Mouse (Mus musculus) lung, postnatal 0 days (tissue): Measurements from ENCODE around the gene Celf5. TPM values are rescaled to one million over a fixed set of nuclear protein-coding genes. Genes with fewer than 3 reads are reported as not detected.

ENCODE experiments used
- ATAC-seq: fragments of 200-750 bp; cut with Nextera tagmentation; 2 replicates; pipeline ENCODE4 v1.8.0; 2017; ENCODE audit warnings: moderate library complexity
- DNase-seq: peaks from one replicate; pipeline ENCODE4 v3.0.0-alpha.2; 2016; ENCODE audit warnings: low spot score
- H3K27ac ChIP-seq: fragments of 300-500 bp; sonication (generic); 2 replicates; pipeline ENCODE4 v1.5.1; 2014; ENCODE audit warnings: antibody characterized with exemption, mild to moderate bottlenecking, low read length, mixed read lengths
- H3K27me3 ChIP-seq: fragments of 300-500 bp; sonication (generic); replicated peaks from 2 replicates; pipeline ENCODE4 v1.6.1; 2014; ENCODE audit warnings: low read length, mixed read lengths; ENCODE audit not compliant: insufficient read depth
- H3K36me3 ChIP-seq: fragments of 300-500 bp; sonication (generic); 2 replicates; pipeline ENCODE4 v1.6.1; 2014; ENCODE audit warnings: low read length, mixed read lengths; ENCODE audit not compliant: insufficient read depth
- H3K4me1 ChIP-seq: fragments of 300-500 bp; sonication (generic); 2 replicates; pipeline ENCODE4 v1.6.1; 2014; ENCODE audit warnings: antibody characterized with exemption, low read depth, low read length, mixed read lengths; ENCODE audit not compliant: insufficient read depth
- H3K4me2 ChIP-seq: fragments of 300-500 bp; sonication (generic); replicated peaks from 2 replicates; pipeline ENCODE4 v1.6.1; 2014; ENCODE audit warnings: low read depth, mild to moderate bottlenecking, low read length, moderate library complexity, mixed read lengths
- H3K4me3 ChIP-seq: fragments of 300-500 bp; sonication (generic); 2 replicates; pipeline ENCODE4 v1.5.1; 2014; ENCODE audit warnings: low read depth, low read length
- H3K9ac ChIP-seq: fragments of 300-500 bp; sonication (generic); replicated peaks from 2 replicates; pipeline ENCODE4 v1.6.1; 2014; ENCODE audit warnings: low read depth, mild to moderate bottlenecking
- H3K9me3 ChIP-seq: fragments of 300-500 bp; sonication (generic); 2 replicates; pipeline ENCODE4 v1.6.1; 2016; ENCODE audit warnings: low read length, mixed read lengths
- CTCF ChIP-seq: IDR thresholded peaks from 2 replicates; pipeline ENCODE4 v1.5.1; 2016; ENCODE audit warnings: antibody characterized with exemption, mild to moderate bottlenecking
- EP300 ChIP-seq: IDR thresholded peaks from 2 replicates; pipeline ENCODE4 v1.6.1; 2016; ENCODE audit warnings: antibody characterized with exemption, mild to moderate bottlenecking, control low read depth
- WGBS: fragments of 180-500 bp; shearing (Covaris S2); extraction: QIAGEN DNeasy Blood & Tissue Kit; methylation state at CpG from one replicate; pipeline ENCODE4 v1.1.7; 2014; 5-methylcytosine and 5-hydroxymethylcytosine counted together
- polyA plus RNA-seq: library from polyadenylated mRNA; unstranded; fragments of >200 nt; fragmentation: Nextera tagmentation; extraction: Ambion mirVana; gene quantifications from 2 replicates; pipeline ENCODE4 v1.2.1, GENCODE M21; 2015

The Celf5 gene
- polyA plus RNA-seq, 1 experiment from 2014 or later = 0.08 TPM

- Histone ChIP-seq H3K27ac (no peak overlapping the region), H3K27me3 (no peaks in the 10 kb centered on the region; the same call in 1 of the 2 replicates), H3K36me3 (no peaks in the 10 kb centered on the region), H3K9ac (no peak overlapping the region), H3K4me3 (no peak overlapping the region), H3K9me3 (no peaks in the 10 kb centered on the region), H3K4me1 (0 out of 2 replicates have a peak, but pooled peaks cover 1% of the 10 kb centered on the region), H3K4me2 (no peak overlapping the region)
- DNase-seq = no peak
- ATAC-seq = no peak
- no peak for TF ChIP-seq CTCF
- WGBS = 61% methylated on average over 13 of the region's 13 CpGs
Measured at GRCm38 (mm10) chr10:81507691-81508489, 25.4 kb upstream of the Celf5 start.

- Histone ChIP-seq H3K4me2 (no peak overlapping the region), H3K4me1 (0 out of 2 replicates have a peak, but pooled peaks cover 3% of the 10 kb centered on the region), H3K27ac (no peak overlapping the region), H3K9me3 (no peaks in the 10 kb centered on the region), H3K4me3 (no peak overlapping the region), H3K27me3 (no peaks in the 10 kb centered on the region; the same call in 1 of the 2 replicates), H3K9ac (no peak overlapping the region), H3K36me3 (no peaks in the 10 kb centered on the region)
- TF ChIP-seq EP300 (no peak), CTCF (no peak)
- WGBS = 28% methylated on average over 6 of the region's 6 CpGs
- DNase-seq (no peak), ATAC-seq (no peak)
Measured at GRCm38 (mm10) chr10:81507095-81507494, 24.6 kb upstream of the Celf5 start.

GRCm38 (mm10) chr10:81505016-81505664, 22.6 kb upstream of the Celf5 start:
- Histone ChIP-seq H3K4me2 (no peak overlapping the region), H3K9ac (no peak overlapping the region), H3K27ac (no peak overlapping the region), H3K36me3 (no peaks in the 10 kb centered on the region), H3K9me3 (no peaks in the 10 kb centered on the region), H3K4me3 (no peak overlapping the region), H3K27me3 (no peaks in the 10 kb centered on the region; the same call in 1 of the 2 replicates), H3K4me1 (0 out of 2 replicates have a peak, but pooled peaks cover 3% of the 10 kb centered on the region)
- 60% methylated on average over 15 of the region's 15 CpGs for WGBS
- TF ChIP-seq CTCF (no peak), EP300 (no peak)
- ATAC-seq (no peak), DNase-seq (no peak)

- WGBS = 11% methylated on average over 33 of the region's 36 CpGs
- H3K9ac ChIP-seq = no peak overlapping the region
- peak; percentile 62 for ATAC-seq
Measured at GRCm38 (mm10) chr10:81502658-81503057, 20.1 kb upstream of the Celf5 start.

GRCm38 (mm10) chr10:81501863-81502262, 19.4 kb upstream of the Celf5 start:
- Histone ChIP-seq H3K4me1 (peaks cover 7% of the 10 kb centered on the region; the same call in 1 of the 2 replicates), H3K4me2 (no peak overlapping the region), H3K27me3 (no peaks in the 10 kb centered on the region; the same call in 1 of the 2 replicates), H3K36me3 (no peaks in the 10 kb centered on the region), H3K4me3 (no peak overlapping the region), H3K27ac (no peak overlapping the region), H3K9ac (no peak overlapping the region), H3K9me3 (no peaks in the 10 kb centered on the region)
- TF ChIP-seq CTCF (no peak), EP300 (no peak)
- ATAC-seq (no peak), DNase-seq (no peak)
- WGBS = 82% methylated on average over 5 of the region's 5 CpGs

More at GRCm38 (mm10) chr10:81502658-81503057, 20.1 kb upstream of the Celf5 start:
- Histone ChIP-seq H3K4me1 (0 out of 2 replicates have a peak, but pooled peaks cover 3% of the 10 kb centered on the region), H3K27me3 (no peaks in the 10 kb centered on the region; the same call in 1 of the 2 replicates), H3K9me3 (no peaks in the 10 kb centered on the region), H3K4me2 (peak overlapping the region; percentile 60), H3K27ac (no peak overlapping the region), H3K4me3 (peak overlapping the region; percentile 14; the same call in 1 of the 2 replicates), H3K36me3 (no peaks in the 10 kb centered on the region)
- TF ChIP-seq CTCF (peak; percentile 100), EP300 (no peak)
- peak; percentile 74 for DNase-seq

GRCm38 (mm10) chr10:81500032-81500431, 17.5 kb upstream of the Celf5 start, which contains the start of gene S1pr4:
Gene S1pr4 (minus strand): TSS chr10:81500132.
- 86% methylated on average over 2 of the region's 3 CpGs for WGBS
- no peaks in the 10 kb centered on the region for H3K9me3 ChIP-seq
- peak within 1 kb of the TSS; percentile 86 for H3K4me2 ChIP-seq
- H3K4me3 ChIP-seq = peak within 1 kb of the TSS; percentile 16
- peaks cover 13% of the 10 kb centered on the region; the same call in 1 of the 2 replicates for H3K4me1 ChIP-seq
- DNase-seq (no peak), ATAC-seq (no peak)
- H3K36me3 ChIP-seq = no peaks in the 10 kb centered on the region
- no peaks in the 10 kb centered on the region; the same call in 1 of the 2 replicates for H3K27me3 ChIP-seq
- peak within 1 kb of the TSS; percentile 57; the same call in 1 of the 2 replicates for H3K27ac ChIP-seq
- no peak within 1 kb of the TSS for H3K9ac ChIP-seq
- TF ChIP-seq CTCF (no peak), EP300 (no peak)
